ENCODE assay signal across 8 mouse cellular contexts in the genomic region with DNA sequence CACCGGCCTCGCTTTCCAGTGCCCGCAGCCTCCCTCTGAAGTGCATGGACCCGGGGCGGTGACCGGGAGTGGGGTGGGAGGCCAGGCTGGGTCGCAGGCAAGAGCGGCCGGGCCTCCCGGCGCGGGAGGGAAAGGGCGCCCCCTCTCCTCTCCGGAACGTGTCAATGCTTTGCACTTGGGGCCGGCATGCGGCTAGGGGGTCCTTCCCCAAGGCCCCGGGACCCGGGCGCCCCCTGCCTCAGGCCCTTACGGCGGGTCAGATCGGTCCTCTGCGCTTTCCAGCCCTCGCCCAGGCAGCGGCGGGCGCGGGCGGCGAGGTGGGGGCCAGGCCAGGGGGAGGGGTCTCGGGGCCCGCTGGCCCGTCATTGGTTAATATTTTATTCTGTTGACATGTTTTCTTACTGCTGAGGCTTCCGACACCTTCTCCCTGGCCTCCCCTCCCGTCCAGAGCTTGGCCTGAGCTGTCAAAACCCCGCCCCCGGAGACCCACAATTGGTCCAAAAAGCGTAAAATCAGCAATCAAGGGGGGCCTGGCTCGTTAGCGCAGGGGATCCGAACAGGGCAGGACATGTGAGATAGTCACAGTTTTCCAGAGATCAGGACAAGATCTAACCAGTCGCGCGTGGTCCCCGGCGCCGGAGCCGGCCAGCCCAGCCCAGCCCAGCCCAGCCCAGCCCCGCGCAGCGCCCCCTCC. TPM values are rescaled to one million over a fixed set of nuclear protein-coding genes. Genes with fewer than 3 reads are reported as not detected.
DNase-seq lines count a peak whose midpoint lies in the region; ATAC-seq and TF ChIP-seq lines count a peak whose summit lies in the region.

TSS of gene Tbx2 (plus strand) at position 321 of the 694 bp plus-strand sequence.

- under 1% methylated on average over 52 of the region's 52 CpGs for WGBS in lung, adult 2 months

- H3K27ac ChIP-seq in brown adipose tissue, adult 24 weeks (replicated peaks; ENCODE audit: low read depth, low read length): peak within 1 kb of the TSS; percentile 5; the same call in 1 of the 2 replicates

- H3K4me1 ChIP-seq in brown adipose tissue, adult 24 weeks (ENCODE audit: control insufficient read depth, insufficient read depth, insufficient read length, low read length): no peaks in the 10 kb centered on the region
- H3K4me1 ChIP-seq in lung, adult 2 months (ENCODE audit: control insufficient read depth, insufficient read depth, low read length): no peaks in the 10 kb centered on the region; the same call in 1 of the 2 replicates

- no peak for TF ChIP-seq CTCF in lung, adult 2 months (IDR thresholded peaks at IDR 0.05; ENCODE audit: insufficient read depth, low read length)

- ATAC-seq in monocyte, adult 5-6 weeks (replicated peaks; ENCODE audit: insufficient number of reproducible peaks, low FRiP score, low TSS enrichment, poor library complexity, severe bottlenecking): no peak

- TF ChIP-seq POLR2A in lung, adult 2 months (IDR thresholded peaks at IDR 0.05; ENCODE audit: borderline replicate concordance, extremely low read depth, low read depth, low read length): peak; percentile 80; the same call in 1 of the 2 replicates

- DNase-seq in ES-CJ7 (ENCODE audit: low read depth, low spot score): peak; percentile 73
- peak; percentile 99 for DNase-seq in heart, adult 11 months
- peak; percentile 96 for DNase-seq in kidney, adult 11 months
- DNase-seq in lung, adult 2 months: peak; percentile 72
- DNase-seq in retina, postnatal 7 days (ENCODE audit: low read depth, low spot score): peak; percentile 80
- DNase-seq in cerebellum, adult 9-11 months: no peak

- H3K4me3 ChIP-seq in brown adipose tissue, adult 24 weeks (ENCODE audit: insufficient read depth, low read depth, low read length): peak within 1 kb of the TSS; percentile 57
- H3K4me3 ChIP-seq in lung, adult 2 months (replicated peaks; ENCODE audit: extremely low read depth, low read depth, low read length): peak within 1 kb of the TSS; percentile 71

RNA-seq across cellular contexts. Expression of gene Tbx2, which starts in this region (rescaled TPM):
- 1.2 and 1.5 TPM in 2 replicates for polyA plus RNA-seq in brown adipose tissue, adult 24 weeks (2012; ENCODE audit: insufficient read depth, insufficient read length, missing spikeins)
- polyA plus RNA-seq in lung, adult 2 months (2012; rRNA removed): 257 and 302 TPM in 2 replicates
- total RNA-seq in monocyte, adult 5-6 weeks (2017): 0.19 to 0.95 TPM (median 0.21 TPM) in 3 replicates

Comparison
In these comparisons a context has a peak if more than half of its experiments do, and no peak if none do; other contexts are left out.
1. RNA of gene Tbx2 (polyA plus RNA-seq): 257 to 302 TPM in lung, adult 2 months; 1.2 to 1.5 TPM in brown adipose tissue, adult 24 weeks; every median in the first group is over 100 times any median in the second.